Mouse (Mus musculus) layer of hippocampus, postnatal 36 days (tissue): ENCODE results near the gene Gpr171. TPM values are rescaled to one million over a fixed set of nuclear protein-coding genes. Genes with fewer than 3 reads are reported as not detected.

ENCODE experiments used
- total RNA-seq, 2 experiments: library from RNA; stranded (reverse); gene quantifications; 2 replicates each; pipeline ENCODE4 v1.2.3; 2021

The Gpr171 gene
- total RNA-seq, 2 experiments from 2014 or later = not detected

Other genes with a start within 250 kb of the Gpr171 start
- 1 to 10 TPM; 2.3 to 2.4 TPM for gene Clrn1, start 216.5 kb downstream of the Gpr171 start, total RNA-seq
- 10 to 100 TPM; 50.1 to 56.6 TPM for gene Med12l, start 96.0 kb downstream of the Gpr171 start, total RNA-seq
- 1 to 10 TPM; 2.1 to 2.6 TPM for gene P2ry14, start 51.8 kb upstream of the Gpr171 start, total RNA-seq
- not detected for gene Gpr87, start 93.3 kb upstream of the Gpr171 start, total RNA-seq
- gene P2ry13, start 109.1 kb upstream of the Gpr171 start, total RNA-seq = 1 to 10 TPM; 7.1 to 8.6 TPM
- gene P2ry12, start 161.1 kb upstream of the Gpr171 start, total RNA-seq = 10 to 100 TPM; 43.1 to 46.3 TPM
- gene Igsf10, start 242.6 kb upstream of the Gpr171 start, total RNA-seq = 1 to 10 TPM; 1.4 to 1.5 TPM